Mouse (Mus musculus): ENCODE measurements around the gene Pin1. TPM values are rescaled to one million over a fixed set of nuclear protein-coding genes. Genes with fewer than 3 reads are reported as not detected.
"Not testable (repeated sequence)": the region's sequence is repeated elsewhere in the genome, so short reads cannot be mapped to it uniquely, and the experiment has no call there.

Pin1 gene
- polyA plus RNA-seq, 1 experiment = 18.9 TPM

GRCm38 (mm10) chr9:20682389-20682722 is 30.5 kb downstream of the Pin1 start:
- Histone ChIP-seq H3K36me3 (ENCODE audit: control insufficient read depth, insufficient read depth, low read length) (no peaks in the 10 kb centered on the region), H3K4me1 (ENCODE audit: control insufficient read depth, insufficient read depth, low read length) (no peaks in the 10 kb centered on the region), H3K4me3 (ENCODE audit: insufficient read depth, low read depth, low read length) (no peak overlapping the region), H3K27ac (ENCODE audit: insufficient read depth, low read depth, low read length) (no peak overlapping the region), H3K27me3 (replicated peaks; ENCODE audit: control insufficient read depth, insufficient read depth, low read length) (no peaks in the 10 kb centered on the region)
- no peak for TF ChIP-seq CTCF (conservative IDR thresholded peaks at IDR 0.05; ENCODE audit: insufficient read depth, insufficient read length, low read depth, low read length)
- TF ChIP-seq POLR2A (IDR thresholded peaks at IDR 0.05; ENCODE audit: low read depth, low read length) = no peak
- 49% methylated on average over 2 of the region's 2 CpGs for WGBS
- no peak for DNase-seq

DNA sequence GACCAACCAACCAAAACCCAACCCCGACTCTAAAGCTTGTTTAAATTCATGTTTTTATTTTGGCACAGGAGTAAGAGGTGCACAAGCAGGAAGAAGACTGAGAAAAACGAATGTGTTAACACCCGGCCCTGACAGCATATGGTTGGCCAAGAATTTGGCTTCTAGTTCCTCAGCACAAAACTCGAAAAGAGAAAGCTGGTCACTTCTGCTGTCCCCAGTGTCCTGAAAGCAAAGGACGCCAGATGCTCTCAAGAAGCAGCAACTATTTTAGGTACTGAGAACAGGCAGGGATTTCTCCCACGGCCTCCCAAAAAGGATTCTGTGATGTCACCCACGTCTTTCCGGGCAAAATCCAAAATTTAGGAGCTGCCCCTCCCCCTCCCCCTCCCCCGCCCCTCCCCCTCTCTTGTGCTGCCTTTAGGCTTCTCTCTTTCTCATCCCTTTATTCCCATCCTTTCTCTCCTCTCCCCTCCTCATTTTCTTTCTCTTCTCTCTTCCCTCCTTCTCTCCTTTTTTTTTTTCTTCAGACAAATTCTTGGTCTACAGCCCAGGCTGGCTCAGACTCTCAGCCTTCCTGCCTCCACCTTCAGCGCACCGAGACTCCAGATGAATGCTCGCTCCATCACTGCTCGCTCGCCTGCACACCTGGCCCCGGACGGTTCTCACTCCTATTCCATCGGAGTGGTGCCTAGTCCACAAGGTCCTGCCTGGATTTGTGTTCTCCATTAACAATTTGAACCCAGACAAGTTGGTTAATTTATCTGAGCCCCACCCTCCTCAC is 33.4 kb downstream of the Pin1 start:
- Histone ChIP-seq H3K4me3 (ENCODE audit: insufficient read depth, low read depth, low read length) (no peak overlapping the region), H3K27me3 (replicated peaks; ENCODE audit: control insufficient read depth, insufficient read depth, low read length) (no peaks in the 10 kb centered on the region), H3K36me3 (ENCODE audit: control insufficient read depth, insufficient read depth, low read length) (no peaks in the 10 kb centered on the region), H3K4me1 (ENCODE audit: control insufficient read depth, insufficient read depth, low read length) (no peaks in the 10 kb centered on the region), H3K27ac (ENCODE audit: insufficient read depth, low read depth, low read length) (no peak overlapping the region)
- 51% methylated on average over 17 of the region's 17 CpGs for WGBS
- TF ChIP-seq POLR2A (IDR thresholded peaks at IDR 0.05; ENCODE audit: low read depth, low read length) = no peak
- no peak for TF ChIP-seq CTCF (conservative IDR thresholded peaks at IDR 0.05; ENCODE audit: insufficient read depth, insufficient read length, low read depth, low read length)
- DNase-seq = no peak

- Histone ChIP-seq H3K36me3 (ENCODE audit: control insufficient read depth, insufficient read depth, low read length) (no peaks in the 10 kb centered on the region), H3K4me3 (ENCODE audit: insufficient read depth, low read depth, low read length) (no peak overlapping the region), H3K27me3 (replicated peaks; ENCODE audit: control insufficient read depth, insufficient read depth, low read length) (no peaks in the 10 kb centered on the region), H3K4me1 (ENCODE audit: control insufficient read depth, insufficient read depth, low read length) (no peaks in the 10 kb centered on the region), H3K27ac (ENCODE audit: insufficient read depth, low read depth, low read length) (no peak overlapping the region)
- TF ChIP-seq POLR2A (IDR thresholded peaks at IDR 0.05; ENCODE audit: low read depth, low read length) = no peak
- no peak for DNase-seq
- 60% methylated on average over 1 of the region's 1 CpGs for WGBS
These were observed 37.5 kb downstream of the Pin1 start for GRCm38 (mm10) chr9:20689403-20689802.

- H3K36me3 ChIP-seq (ENCODE audit: control insufficient read depth, insufficient read depth, low read length) = no peaks in the 10 kb centered on the region
- no peak overlapping the region for H3K27ac ChIP-seq (ENCODE audit: insufficient read depth, low read depth, low read length)
- H3K4me3 ChIP-seq (ENCODE audit: insufficient read depth, low read depth, low read length) = no peak overlapping the region
- no peaks in the 10 kb centered on the region for H3K27me3 ChIP-seq (replicated peaks; ENCODE audit: control insufficient read depth, insufficient read depth, low read length)
- no peak for DNase-seq
- TF ChIP-seq POLR2A (IDR thresholded peaks at IDR 0.05; ENCODE audit: low read depth, low read length) (no peak), CTCF (conservative IDR thresholded peaks at IDR 0.05; ENCODE audit: insufficient read depth, insufficient read length, low read depth, low read length) (no peak)
- 11% methylated on average over 4 of the region's 4 CpGs for WGBS
- no peaks in the 10 kb centered on the region for H3K4me1 ChIP-seq (ENCODE audit: control insufficient read depth, insufficient read depth, low read length)
These were observed 38.0 kb downstream of the Pin1 start for GRCm38 (mm10) chr9:20689913-20690312.

DNA sequence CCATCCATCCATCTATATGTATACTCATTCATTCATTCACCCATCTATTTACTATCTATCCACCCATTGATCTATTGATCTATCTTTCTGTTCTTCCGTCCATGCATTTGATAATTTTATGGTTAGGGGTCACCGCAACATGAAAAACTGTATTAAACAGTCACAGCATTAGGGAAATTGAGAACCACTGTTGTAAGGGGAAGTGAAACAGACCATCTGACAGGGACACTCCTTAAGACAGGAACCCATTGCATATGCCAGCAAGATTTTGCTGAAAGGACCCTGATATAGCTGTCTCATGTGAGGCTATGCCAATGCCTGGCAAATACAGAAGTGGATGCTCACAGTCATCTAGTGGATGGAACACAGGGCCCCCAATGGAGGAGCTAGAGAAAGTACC is 38.6 kb downstream of the Pin1 start:
- WGBS = 94% methylated on average over 2 of the region's 2 CpGs
- H3K4me1 ChIP-seq (ENCODE audit: control insufficient read depth, insufficient read depth, low read length); H3K36me3 ChIP-seq (ENCODE audit: control insufficient read depth, insufficient read depth, low read length); H3K4me3 ChIP-seq (ENCODE audit: insufficient read depth, low read depth, low read length); H3K27me3 ChIP-seq (replicated peaks; ENCODE audit: control insufficient read depth, insufficient read depth, low read length); DNase-seq; H3K27ac ChIP-seq (ENCODE audit: insufficient read depth, low read depth, low read length): not testable (repeated sequence)

- no peak for DNase-seq
- no peak for TF ChIP-seq POLR2A (IDR thresholded peaks at IDR 0.05; ENCODE audit: low read depth, low read length)
- no peak for TF ChIP-seq CTCF (conservative IDR thresholded peaks at IDR 0.05; ENCODE audit: insufficient read depth, insufficient read length, low read depth, low read length)
- Histone ChIP-seq H3K27me3 (replicated peaks; ENCODE audit: control insufficient read depth, insufficient read depth, low read length) (no peaks in the 10 kb centered on the region), H3K36me3 (ENCODE audit: control insufficient read depth, insufficient read depth, low read length) (no peaks in the 10 kb centered on the region), H3K27ac (ENCODE audit: insufficient read depth, low read depth, low read length) (no peak overlapping the region), H3K4me3 (ENCODE audit: insufficient read depth, low read depth, low read length) (no peak overlapping the region), H3K4me1 (ENCODE audit: control insufficient read depth, insufficient read depth, low read length) (no peaks in the 10 kb centered on the region)
- WGBS = 91% methylated on average over 3 of the region's 3 CpGs
These were observed 41.0 kb downstream of the Pin1 start for GRCm38 (mm10) chr9:20692863-20693262.

DNA sequence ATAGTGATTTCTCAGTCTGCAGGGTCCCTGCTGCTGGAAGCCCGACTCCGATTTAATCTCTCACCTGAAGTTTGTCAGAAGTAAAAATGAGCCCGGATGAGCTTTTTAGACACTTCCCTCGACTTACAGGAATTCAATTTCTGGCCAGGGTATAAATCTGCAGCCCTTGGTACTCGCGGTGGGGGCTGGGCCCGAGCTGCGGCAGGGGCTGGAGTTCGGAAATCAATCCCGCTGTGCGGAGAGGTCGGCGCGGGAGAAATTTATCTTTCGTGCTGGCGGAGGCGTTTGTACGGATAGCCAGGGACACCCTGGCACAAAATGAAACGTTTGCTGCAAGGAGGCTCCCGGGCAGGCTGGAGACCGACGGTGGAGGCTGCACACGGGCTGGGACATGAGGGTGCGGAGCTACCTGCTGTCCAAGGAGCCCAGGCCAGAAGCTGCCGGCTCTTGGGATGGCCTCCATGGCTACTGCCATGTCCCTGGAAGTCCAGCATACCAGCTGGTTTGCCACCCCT is 42.9 kb downstream of the Pin1 start:
- no peaks in the 10 kb centered on the region for H3K36me3 ChIP-seq (ENCODE audit: control insufficient read depth, insufficient read depth, low read length)
- no peak for DNase-seq
- H3K27ac ChIP-seq (ENCODE audit: insufficient read depth, low read depth, low read length) = no peak overlapping the region
- TF ChIP-seq CTCF (conservative IDR thresholded peaks at IDR 0.05; ENCODE audit: insufficient read depth, insufficient read length, low read depth, low read length) (no peak), POLR2A (IDR thresholded peaks at IDR 0.05; ENCODE audit: low read depth, low read length) (no peak)
- 0 out of 2 replicates have a peak overlapping the region, but pooled peaks have one; percentile 11 for H3K4me3 ChIP-seq (ENCODE audit: insufficient read depth, low read depth, low read length)
- 6% methylated on average over 25 of the region's 25 CpGs for WGBS
- H3K4me1 ChIP-seq (ENCODE audit: control insufficient read depth, insufficient read depth, low read length) = no peaks in the 10 kb centered on the region
- no peaks in the 10 kb centered on the region for H3K27me3 ChIP-seq (replicated peaks; ENCODE audit: control insufficient read depth, insufficient read depth, low read length)

Data from kidney, adult 2 months (tissue).